Mouse (Mus musculus) embryonic facial prominence, embryonic 11.5 days (tissue): ENCODE results near the gene Nfyc. TPM values are rescaled to one million over a fixed set of nuclear protein-coding genes. Genes with fewer than 3 reads are reported as not detected.
A peak's percentile ranks its signal among the peaks of the same experiment; 100 is the strongest.

Experiments used
- ATAC-seq: fragments of 200-750 bp; cut with Nextera tagmentation; replicated peaks from 2 replicates; pipeline ENCODE4 v1.8.0; 2017; ENCODE audit warnings: low read depth; ENCODE audit not compliant: insufficient number of reproducible peaks, low FRiP score, low TSS enrichment
- DNase-seq: peaks from one replicate; pipeline ENCODE4 v3.0.0-alpha.2; 2015; ENCODE audit warnings: low spot score
- H3K27ac ChIP-seq: fragments of 300-500 bp; sonication (generic); replicated peaks from 2 replicates; pipeline ENCODE4 v1.5.1; 2014; ENCODE audit warnings: mild to moderate bottlenecking, low read depth, low read length, control low read depth
- H3K27me3 ChIP-seq: fragments of 300-500 bp; sonication (generic); 2 replicates; pipeline ENCODE4 v1.6.1; 2014; ENCODE audit warnings: mild to moderate bottlenecking, low read length, moderate library complexity, mixed read lengths; ENCODE audit not compliant: control insufficient read depth, insufficient read depth
- H3K36me3 ChIP-seq: fragments of 300-500 bp; sonication (generic); replicated peaks from 2 replicates; pipeline ENCODE4 v1.6.1; 2014; ENCODE audit warnings: low read depth, mild to moderate bottlenecking, low read length, moderate library complexity, mixed read lengths; ENCODE audit not compliant: control insufficient read depth, insufficient read depth
- H3K4me1 ChIP-seq: fragments of 300-500 bp; sonication (generic); 2 replicates; pipeline ENCODE4 v1.6.1; 2014; ENCODE audit warnings: low read length, mixed read lengths; ENCODE audit not compliant: control insufficient read depth, insufficient read depth
- H3K4me2 ChIP-seq: fragments of 300-500 bp; sonication (generic); 2 replicates; pipeline ENCODE4 v1.6.1; 2014; ENCODE audit warnings: low read depth, mild to moderate bottlenecking, control low read depth, low read length, moderate library complexity
- H3K4me3 ChIP-seq: fragments of 300-500 bp; sonication (generic); 2 replicates; pipeline ENCODE4 v1.5.1; 2014; ENCODE audit warnings: low read depth, low read length, control low read depth
- H3K9ac ChIP-seq: fragments of 300-500 bp; sonication (generic); replicated peaks from 2 replicates; pipeline ENCODE4 v1.6.1; 2014; ENCODE audit warnings: mild to moderate bottlenecking, control low read depth, low read length
- H3K9me3 ChIP-seq: fragments of 300-500 bp; sonication (generic); replicated peaks from 2 replicates; pipeline ENCODE4 v1.6.1; 2016; ENCODE audit warnings: mild to moderate bottlenecking, low read length, inconsistent platforms, mixed read lengths; ENCODE audit not compliant: control insufficient read depth
- WGBS: fragments of 180-500 bp; shearing (Covaris S2); extraction: QIAGEN DNeasy Blood & Tissue Kit; methylation state at CpG from one replicate; pipeline ENCODE4 v1.1.7; 2014; 5-methylcytosine and 5-hydroxymethylcytosine counted together
- polyA plus RNA-seq: library from polyadenylated mRNA; unstranded; fragments of >200 nt; fragmentation: Nextera tagmentation; extraction: Ambion mirVana; gene quantifications from 2 replicates; pipeline ENCODE4 v1.2.1, GENCODE M21; 2014

Gene Nfyc
- polyA plus RNA-seq, 1 experiment from 2014 or later: 137 TPM

- ATAC-seq: no peak
- no peak overlapping the region for H3K4me3 ChIP-seq
- DNase-seq: no peak
- H3K4me2 ChIP-seq: no peak overlapping the region
- H3K36me3 ChIP-seq: no peaks in the 10 kb centered on the region
- no peaks in the 10 kb centered on the region for H3K9me3 ChIP-seq
- no peak overlapping the region for H3K9ac ChIP-seq
- no peaks in the 10 kb centered on the region for H3K27me3 ChIP-seq
- WGBS: 96% methylated on average over 1 of the region's 1 CpGs
- H3K27ac ChIP-seq: no peak overlapping the region
- H3K4me1 ChIP-seq: no peaks in the 10 kb centered on the region
These were observed 35.7 kb downstream of the Nfyc start for GRCm38 (mm10) chr4:120795646-120796045.

GRCm38 (mm10) chr4:120792918-120793317 is 38.5 kb downstream of the Nfyc start:
- Histone ChIP-seq H3K9ac (no peak overlapping the region), H3K9me3 (no peaks in the 10 kb centered on the region), H3K27ac (no peak overlapping the region), H3K4me2 (no peak overlapping the region), H3K4me3 (no peak overlapping the region), H3K27me3 (no peaks in the 10 kb centered on the region), H3K36me3 (no peaks in the 10 kb centered on the region; the same call in 1 of the 2 replicates), H3K4me1 (no peaks in the 10 kb centered on the region)
- no peak for ATAC-seq
- DNase-seq: no peak
- WGBS: 87% methylated on average over 2 of the region's 2 CpGs

- no peaks in the 10 kb centered on the region for H3K4me1 ChIP-seq
- no peaks in the 10 kb centered on the region for H3K27me3 ChIP-seq
- H3K36me3 ChIP-seq: no peaks in the 10 kb centered on the region; the same call in none of the 2 replicates
- ATAC-seq (no peak), DNase-seq (no peak)
- WGBS: 92% methylated on average over 4 of the region's 4 CpGs
- no peak overlapping the region for H3K9ac ChIP-seq
- no peak overlapping the region for H3K4me3 ChIP-seq
- H3K27ac ChIP-seq: no peak overlapping the region
- no peak overlapping the region for H3K4me2 ChIP-seq
- H3K9me3 ChIP-seq: no peaks in the 10 kb centered on the region
These were observed 41.3 kb downstream of the Nfyc start for GRCm38 (mm10) chr4:120790027-120790426.

- Histone ChIP-seq H3K4me1 (no peaks in the 10 kb centered on the region), H3K9ac (no peak overlapping the region), H3K4me3 (no peak overlapping the region), H3K36me3 (peaks cover 7% of the 10 kb centered on the region), H3K4me2 (no peak overlapping the region), H3K9me3 (no peaks in the 10 kb centered on the region), H3K27me3 (no peaks in the 10 kb centered on the region), H3K27ac (no peak overlapping the region)
- 45% methylated on average over 5 of the region's 5 CpGs for whole genome bisulfite sequencing
- ATAC-seq (no peak), DNase-seq (no peak)
These were observed 75.6 kb downstream of the Nfyc start for GRCm38 (mm10) chr4:120755801-120756200.

- Histone ChIP-seq H3K27ac (no peak overlapping the region), H3K4me3 (no peak overlapping the region), H3K4me1 (no peaks in the 10 kb centered on the region), H3K4me2 (no peak overlapping the region), H3K36me3 (peaks cover 7% of the 10 kb centered on the region), H3K9me3 (no peaks in the 10 kb centered on the region), H3K27me3 (no peaks in the 10 kb centered on the region), H3K9ac (no peak overlapping the region)
- no peak for ATAC-seq
- 0% methylated on average over 1 of the region's 1 CpGs for WGBS
- DNase-seq: peak; percentile 74
These were observed 76.1 kb downstream of the Nfyc start for GRCm38 (mm10) chr4:120755299-120755698.

- H3K4me1 ChIP-seq: peaks cover 4% of the 10 kb centered on the region
- H3K27me3 ChIP-seq: peaks cover 46% of the 10 kb centered on the region
- H3K36me3 ChIP-seq: no peaks in the 10 kb centered on the region
- no peak overlapping the region for H3K9ac ChIP-seq
- H3K9me3 ChIP-seq: no peaks in the 10 kb centered on the region
- H3K4me2 ChIP-seq: no peak overlapping the region
- no peak for ATAC-seq
- H3K4me3 ChIP-seq: no peak overlapping the region
- no peak for DNase-seq
- WGBS: 47% methylated on average over 2 of the region's 2 CpGs
- no peak overlapping the region for H3K27ac ChIP-seq
These were observed 81.8 kb downstream of the Nfyc start for GRCm38 (mm10) chr4:120749601-120750000.

GRCm38 (mm10) chr4:120747941-120748866 is 83.2 kb downstream of the Nfyc start, which contains the start of gene Kcnq4:
Gene Kcnq4 (minus strand): TSS chr4:120748612.
- no peak within 1 kb of the TSS for H3K27ac ChIP-seq
- no peaks in the 10 kb centered on the region for H3K36me3 ChIP-seq
- H3K4me2 ChIP-seq: peak within 1 kb of the TSS; percentile 100
- peaks cover 4% of the 10 kb centered on the region for H3K4me1 ChIP-seq
- 2% methylated on average over 42 of the region's 42 CpGs for WGBS
- peak within 1 kb of the TSS; percentile 57; the same call in 1 of the 2 replicates for H3K9ac ChIP-seq
- no peaks in the 10 kb centered on the region for H3K9me3 ChIP-seq
- DNase-seq: peak; percentile 9
- no peak for ATAC-seq
- H3K4me3 ChIP-seq: peak within 1 kb of the TSS; percentile 61
- peaks cover 46% of the 10 kb centered on the region for H3K27me3 ChIP-seq

GRCm38 (mm10) chr4:120747243-120747792 is 84.1 kb downstream of the Nfyc start:
- H3K27me3 ChIP-seq: peaks cover 46% of the 10 kb centered on the region
- H3K27ac ChIP-seq: no peak overlapping the region
- peak; percentile 36; the same call in 1 of the 2 replicates for ATAC-seq
- H3K36me3 ChIP-seq: no peaks in the 10 kb centered on the region
- peaks cover 4% of the 10 kb centered on the region for H3K4me1 ChIP-seq
- peak overlapping the region; percentile 100 for H3K4me2 ChIP-seq
- peak; percentile 28 for DNase-seq
- under 1% methylated on average over 30 of the region's 75 CpGs for WGBS
- peak overlapping the region; percentile 57 for H3K9ac ChIP-seq
- peak overlapping the region; percentile 61 for H3K4me3 ChIP-seq
- H3K9me3 ChIP-seq: no peaks in the 10 kb centered on the region
